Mouse (Mus musculus) heart, adult 2 months (tissue): ENCODE results near the gene Kcnh1.

ENCODE experiments used
- CTCF ChIP-seq: fragments of 200-600 bp; IDR thresholded peaks from 2 replicates; pipeline ENCODE4 v1.8.1; 2022; ENCODE audit warnings: antibody characterized with exemption, mild to moderate bottlenecking, moderate library complexity
- EP300 ChIP-seq: fragments of 200-500 bp; IDR thresholded peaks from 2 replicates; pipeline ENCODE4 v1.6.1; 2011; ENCODE audit warnings: low read depth, low read length, control low read depth; ENCODE audit not compliant: insufficient read depth

GRCm38 (mm10) chr1:192550561-192550960, 360.0 kb downstream of the Kcnh1 start:
- TF ChIP-seq CTCF: no peak
- TF ChIP-seq EP300: no peak
